Mouse (Mus musculus): Measurements from ENCODE around the gene Acaa1a. TPM values are rescaled to one million over a fixed set of nuclear protein-coding genes. Genes with fewer than 3 reads are reported as not detected.

The Acaa1a gene
- polyA plus RNA-seq, 1 experiment from 2014 or later: 95.4 TPM

DNA sequence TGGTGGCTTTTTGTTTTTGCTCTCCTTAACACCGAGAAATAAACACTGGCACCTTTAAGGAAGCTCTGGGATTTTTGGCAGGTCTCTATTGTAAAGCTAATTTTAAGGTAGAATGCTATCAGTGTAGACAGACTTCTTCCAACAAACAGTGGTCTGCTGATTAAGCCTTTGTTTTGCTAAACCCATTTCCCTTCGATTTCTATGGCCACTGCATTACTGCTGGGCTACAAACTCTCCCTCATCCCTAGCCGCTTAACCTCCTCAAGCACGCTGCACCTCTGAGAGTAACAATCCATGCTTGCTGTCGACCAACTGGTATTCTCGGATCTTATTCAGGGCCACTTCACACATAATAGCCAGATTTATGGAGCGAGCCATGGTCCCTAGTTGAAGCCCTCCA is 18.5 kb upstream of the Acaa1a start:
- 11% methylated on average over 7 of the region's 7 CpGs for WGBS
- Histone ChIP-seq H3K27ac (ENCODE audit: low read depth, low read length) (no peak overlapping the region), H3K9me3 (ENCODE audit: control insufficient read depth, low read length) (no peaks in the 10 kb centered on the region), H3K36me3 (ENCODE audit: control insufficient read depth, insufficient read depth, low read length) (no peaks in the 10 kb centered on the region), H3K9ac (replicated peaks; ENCODE audit: low read depth, low read length) (peak overlapping the region; percentile 72; the same call in 1 of the 2 replicates), H3K4me1 (ENCODE audit: control insufficient read depth, insufficient read depth, low read length) (peaks cover 11% of the 10 kb centered on the region; the same call in 1 of the 2 replicates), H3K4me2 (ENCODE audit: low read depth, low read length) (peak overlapping the region; percentile 74), H3K27me3 (ENCODE audit: control insufficient read depth, insufficient read depth, low read length) (peaks cover 4% of the 10 kb centered on the region; the same call in 1 of the 2 replicates), H3K4me3 (ENCODE audit: low read depth, low read length) (peak overlapping the region; percentile 83)
- ATAC-seq (ENCODE audit: low read depth): no peak

DNA sequence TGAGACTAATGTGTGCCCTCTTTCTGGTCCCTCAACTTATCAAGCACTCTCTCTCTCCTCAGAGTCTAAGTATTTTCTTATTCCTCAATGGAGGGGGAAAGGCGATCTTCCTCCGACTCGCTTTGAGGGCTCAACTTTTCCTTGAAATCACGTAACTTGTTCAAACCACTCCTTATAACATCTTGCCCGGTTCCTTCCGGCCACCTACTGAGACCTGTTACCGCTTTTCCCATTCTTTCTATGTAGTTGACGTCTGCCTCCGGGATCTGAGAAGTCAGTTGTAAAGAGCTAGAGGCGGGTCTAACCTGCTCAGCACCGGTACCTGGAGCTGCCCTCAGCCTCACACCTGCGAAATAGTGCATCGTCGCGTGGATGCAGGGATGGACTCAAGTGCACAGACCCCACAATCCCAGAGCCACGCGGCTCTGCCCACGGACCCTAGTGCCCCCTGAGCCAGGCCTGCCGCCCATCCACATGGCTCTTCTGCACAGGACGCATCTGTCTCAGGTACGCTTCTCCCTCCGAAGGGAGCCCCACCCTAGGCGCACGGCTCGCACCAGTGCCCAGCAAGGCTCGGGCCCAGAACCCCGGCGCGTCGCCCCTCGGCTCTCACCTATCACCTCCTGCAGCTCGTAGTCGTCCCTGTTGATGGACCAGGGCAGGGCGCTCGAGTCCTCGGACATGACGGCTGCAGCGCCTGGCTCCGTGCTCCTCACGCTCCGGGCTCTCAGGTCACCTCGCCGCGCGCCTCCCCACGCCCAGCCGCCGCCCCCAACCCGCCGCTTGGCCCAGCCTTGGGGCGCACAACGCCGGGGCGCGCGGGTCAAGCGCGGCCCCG is 17.9 kb upstream of the Acaa1a start:
- Histone ChIP-seq H3K9ac (replicated peaks; ENCODE audit: low read depth, low read length) (peak overlapping the region; percentile 72), H3K27me3 (ENCODE audit: control insufficient read depth, insufficient read depth, low read length) (peaks cover 4% of the 10 kb centered on the region; the same call in 1 of the 2 replicates), H3K4me2 (ENCODE audit: low read depth, low read length) (peak overlapping the region; percentile 74), H3K4me1 (ENCODE audit: control insufficient read depth, insufficient read depth, low read length) (peaks cover 11% of the 10 kb centered on the region; the same call in 1 of the 2 replicates), H3K36me3 (ENCODE audit: control insufficient read depth, insufficient read depth, low read length) (no peaks in the 10 kb centered on the region), H3K4me3 (ENCODE audit: low read depth, low read length) (peak overlapping the region; percentile 83), H3K9me3 (ENCODE audit: control insufficient read depth, low read length) (no peaks in the 10 kb centered on the region), H3K27ac (ENCODE audit: low read depth, low read length) (peak overlapping the region; percentile 93)
- peak; percentile 38 for ATAC-seq (ENCODE audit: low read depth)
- WGBS: under 1% methylated on average over 59 of the region's 59 CpGs

DNA sequence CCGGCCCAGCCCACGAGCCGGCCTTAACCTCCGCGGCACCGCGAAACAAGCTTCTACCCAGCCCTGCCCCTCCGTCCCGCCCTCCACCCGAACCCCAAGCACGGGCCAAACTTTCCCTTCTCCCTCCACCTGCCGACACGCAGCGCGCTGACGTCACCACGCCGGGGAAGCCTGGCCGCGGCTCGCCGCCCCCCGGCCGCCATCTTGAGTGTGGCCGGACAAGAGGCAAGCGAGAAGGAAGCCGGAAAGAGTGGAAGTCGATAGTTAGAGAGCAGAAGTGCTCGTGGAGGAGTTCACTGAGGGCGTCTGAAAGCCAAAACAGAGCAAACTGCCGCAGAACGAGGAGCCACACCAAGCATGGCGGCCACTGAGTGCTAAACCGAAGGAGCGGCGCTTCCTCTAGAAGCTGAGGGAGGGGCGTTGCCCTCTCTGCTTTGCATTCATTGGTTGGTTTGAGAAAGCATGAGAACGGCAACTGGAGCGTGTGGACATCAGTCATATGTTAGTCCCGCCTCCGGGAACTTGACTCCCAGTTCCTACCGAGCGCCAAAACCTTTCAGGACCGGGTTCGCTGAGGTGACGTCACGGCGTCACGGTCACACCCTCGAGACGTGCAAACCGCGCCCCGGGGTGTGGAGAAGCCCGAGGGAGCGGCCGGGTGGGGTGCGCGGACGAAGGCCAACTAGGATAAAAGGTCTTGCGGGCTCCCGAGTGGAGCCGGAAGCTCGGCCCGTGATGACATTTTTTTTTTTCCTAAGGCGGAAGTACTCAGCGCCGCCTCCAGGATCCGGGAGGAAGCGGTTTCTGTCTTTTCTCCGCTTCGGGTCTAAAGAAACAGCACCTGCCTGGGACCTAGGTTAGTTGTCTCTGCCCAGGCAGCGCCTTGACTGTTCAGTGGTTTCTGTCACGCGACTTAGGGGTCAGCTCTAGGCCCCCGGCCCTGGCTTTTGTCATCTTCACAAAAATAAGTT is 16.9 kb upstream of the Acaa1a start, which contains the start of gene Oxsr1:
TSS of gene Oxsr1 (minus strand) at position 139 of the 971 bp plus-strand sequence.
- Histone ChIP-seq H3K9ac (replicated peaks; ENCODE audit: low read depth, low read length) (peak within 1 kb of the TSS; percentile 72), H3K27me3 (ENCODE audit: control insufficient read depth, insufficient read depth, low read length) (peaks cover 4% of the 10 kb centered on the region; the same call in 1 of the 2 replicates), H3K4me3 (ENCODE audit: low read depth, low read length) (peak within 1 kb of the TSS; percentile 83), H3K4me2 (ENCODE audit: low read depth, low read length) (peak within 1 kb of the TSS; percentile 84), H3K4me1 (ENCODE audit: control insufficient read depth, insufficient read depth, low read length) (peaks cover 11% of the 10 kb centered on the region; the same call in 1 of the 2 replicates), H3K27ac (ENCODE audit: low read depth, low read length) (peak within 1 kb of the TSS; percentile 93), H3K36me3 (ENCODE audit: control insufficient read depth, insufficient read depth, low read length) (no peaks in the 10 kb centered on the region), H3K9me3 (ENCODE audit: control insufficient read depth, low read length) (no peaks in the 10 kb centered on the region)
- under 1% methylated on average over 72 of the region's 76 CpGs for WGBS
- ATAC-seq (ENCODE audit: low read depth): peak; percentile 98

DNA sequence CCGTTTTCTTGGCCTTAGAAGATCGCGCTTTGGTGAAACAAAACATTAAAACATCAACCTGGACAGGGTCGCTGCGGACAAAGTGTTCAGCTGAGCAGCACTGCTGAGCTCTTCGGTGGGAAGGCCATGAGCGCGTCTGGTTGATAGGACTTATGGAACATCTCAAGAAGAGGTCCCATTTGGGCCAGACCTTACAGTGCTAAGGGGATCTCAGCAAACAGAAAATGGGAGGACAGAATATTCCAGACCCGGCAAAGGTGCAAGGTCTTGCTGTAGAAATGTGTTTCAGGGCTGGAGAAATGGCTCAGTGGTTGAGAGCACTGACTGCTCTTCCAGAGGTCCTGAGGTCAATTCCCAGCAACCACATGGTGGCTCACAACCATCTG is 16.2 kb upstream of the Acaa1a start:
- Histone ChIP-seq H3K4me3 (ENCODE audit: low read depth, low read length) (peak overlapping the region; percentile 83), H3K4me2 (ENCODE audit: low read depth, low read length) (peak overlapping the region; percentile 84), H3K27ac (ENCODE audit: low read depth, low read length) (peak overlapping the region; percentile 93), H3K36me3 (ENCODE audit: control insufficient read depth, insufficient read depth, low read length) (no peaks in the 10 kb centered on the region), H3K9ac (replicated peaks; ENCODE audit: low read depth, low read length) (peak overlapping the region; percentile 72), H3K4me1 (ENCODE audit: control insufficient read depth, insufficient read depth, low read length) (peaks cover 11% of the 10 kb centered on the region; the same call in 1 of the 2 replicates), H3K9me3 (ENCODE audit: control insufficient read depth, low read length) (no peaks in the 10 kb centered on the region), H3K27me3 (ENCODE audit: control insufficient read depth, insufficient read depth, low read length) (peaks cover 4% of the 10 kb centered on the region; the same call in 1 of the 2 replicates)
- 9% methylated on average over 9 of the region's 9 CpGs for WGBS
- 0 out of 2 replicates have a peak, but pooled peaks have one; percentile 4 for ATAC-seq (ENCODE audit: low read depth)

- Histone ChIP-seq H3K9me3 (ENCODE audit: control insufficient read depth, low read length) (no peaks in the 10 kb centered on the region), H3K36me3 (ENCODE audit: control insufficient read depth, insufficient read depth, low read length) (no peaks in the 10 kb centered on the region), H3K27ac (ENCODE audit: low read depth, low read length) (no peak overlapping the region), H3K27me3 (ENCODE audit: control insufficient read depth, insufficient read depth, low read length) (peaks cover 4% of the 10 kb centered on the region; the same call in 1 of the 2 replicates), H3K9ac (replicated peaks; ENCODE audit: low read depth, low read length) (no peak overlapping the region), H3K4me3 (ENCODE audit: low read depth, low read length) (no peak overlapping the region), H3K4me1 (ENCODE audit: control insufficient read depth, insufficient read depth, low read length) (peaks cover 11% of the 10 kb centered on the region; the same call in 1 of the 2 replicates), H3K4me2 (ENCODE audit: low read depth, low read length) (no peak overlapping the region)
- WGBS: 75% methylated on average over 1 of the region's 1 CpGs
- ATAC-seq (ENCODE audit: low read depth): no peak
Measured at GRCm38 (mm10) chr9:119324130-119324529, 15.3 kb upstream of the Acaa1a start.

GRCm38 (mm10) chr9:119328488-119328887 is 11.0 kb upstream of the Acaa1a start:
- Histone ChIP-seq H3K9me3 (ENCODE audit: control insufficient read depth, low read length) (no peaks in the 10 kb centered on the region), H3K9ac (replicated peaks; ENCODE audit: low read depth, low read length) (no peak overlapping the region), H3K27me3 (ENCODE audit: control insufficient read depth, insufficient read depth, low read length) (no peaks in the 10 kb centered on the region), H3K27ac (ENCODE audit: low read depth, low read length) (no peak overlapping the region), H3K4me3 (ENCODE audit: low read depth, low read length) (no peak overlapping the region), H3K36me3 (ENCODE audit: control insufficient read depth, insufficient read depth, low read length) (no peaks in the 10 kb centered on the region), H3K4me2 (ENCODE audit: low read depth, low read length) (no peak overlapping the region), H3K4me1 (ENCODE audit: control insufficient read depth, insufficient read depth, low read length) (no peaks in the 10 kb centered on the region)
- ATAC-seq (ENCODE audit: low read depth): no peak
- 83% methylated on average over 3 of the region's 3 CpGs for WGBS

GRCm38 (mm10) chr9:119330186-119330963 is 9.1 kb upstream of the Acaa1a start:
- no peak overlapping the region for H3K4me3 ChIP-seq (ENCODE audit: low read depth, low read length)
- no peaks in the 10 kb centered on the region for H3K9me3 ChIP-seq (ENCODE audit: control insufficient read depth, low read length)
- H3K4me2 ChIP-seq (ENCODE audit: low read depth, low read length): no peak overlapping the region
- H3K9ac ChIP-seq (replicated peaks; ENCODE audit: low read depth, low read length): no peak overlapping the region
- no peak overlapping the region for H3K27ac ChIP-seq (ENCODE audit: low read depth, low read length)
- no peaks in the 10 kb centered on the region for H3K4me1 ChIP-seq (ENCODE audit: control insufficient read depth, insufficient read depth, low read length)
- no peaks in the 10 kb centered on the region for H3K36me3 ChIP-seq (ENCODE audit: control insufficient read depth, insufficient read depth, low read length)
- no peaks in the 10 kb centered on the region for H3K27me3 ChIP-seq (ENCODE audit: control insufficient read depth, insufficient read depth, low read length)
- ATAC-seq (ENCODE audit: low read depth): no peak
- 92% methylated on average over 15 of the region's 15 CpGs for WGBS

- Histone ChIP-seq H3K27ac (ENCODE audit: low read depth, low read length) (no peak overlapping the region), H3K4me2 (ENCODE audit: low read depth, low read length) (no peak overlapping the region), H3K9me3 (ENCODE audit: control insufficient read depth, low read length) (no peaks in the 10 kb centered on the region), H3K4me3 (ENCODE audit: low read depth, low read length) (no peak overlapping the region), H3K27me3 (ENCODE audit: control insufficient read depth, insufficient read depth, low read length) (no peaks in the 10 kb centered on the region), H3K36me3 (ENCODE audit: control insufficient read depth, insufficient read depth, low read length) (no peaks in the 10 kb centered on the region), H3K9ac (replicated peaks; ENCODE audit: low read depth, low read length) (no peak overlapping the region), H3K4me1 (ENCODE audit: control insufficient read depth, insufficient read depth, low read length) (no peaks in the 10 kb centered on the region)
- ATAC-seq (ENCODE audit: low read depth): no peak
- 67% methylated on average over 10 of the region's 10 CpGs for WGBS
Measured at GRCm38 (mm10) chr9:119334324-119334723, 5.2 kb upstream of the Acaa1a start.

Data from neural tube, embryonic 14.5 days (tissue).